Mouse (Mus musculus): ENCODE results near the gene Piwil4.

- TF ChIP-seq CTCF (IDR thresholded peaks at IDR 0.05; ENCODE audit: low read depth): no peak
- no peak for TF ChIP-seq EP300 (IDR thresholded peaks at IDR 0.05; ENCODE audit: low read depth)
Observed at GRCm38 (mm10) chr9:14726005-14726404, 14.5 kb downstream of the Piwil4 start.
